Mouse (Mus musculus) adrenal gland, adult 8-10 months (tissue): Measurements from ENCODE around the gene Mab21l1. TPM values are rescaled to one million over a fixed set of nuclear protein-coding genes. Genes with fewer than 3 reads are reported as not detected.

Experiments
- DNase-seq: peaks from one replicate; pipeline ENCODE4 v3.0.0; 2022
- total RNA-seq, 4 experiments: library from RNA; stranded (reverse); gene quantifications; 2 replicates each; pipeline ENCODE4 v1.2.4; 2022

The Mab21l1 gene
- total RNA-seq, 4 experiments from 2014 or later = 2.0 to 4.0 (median 3.4) TPM

DNA sequence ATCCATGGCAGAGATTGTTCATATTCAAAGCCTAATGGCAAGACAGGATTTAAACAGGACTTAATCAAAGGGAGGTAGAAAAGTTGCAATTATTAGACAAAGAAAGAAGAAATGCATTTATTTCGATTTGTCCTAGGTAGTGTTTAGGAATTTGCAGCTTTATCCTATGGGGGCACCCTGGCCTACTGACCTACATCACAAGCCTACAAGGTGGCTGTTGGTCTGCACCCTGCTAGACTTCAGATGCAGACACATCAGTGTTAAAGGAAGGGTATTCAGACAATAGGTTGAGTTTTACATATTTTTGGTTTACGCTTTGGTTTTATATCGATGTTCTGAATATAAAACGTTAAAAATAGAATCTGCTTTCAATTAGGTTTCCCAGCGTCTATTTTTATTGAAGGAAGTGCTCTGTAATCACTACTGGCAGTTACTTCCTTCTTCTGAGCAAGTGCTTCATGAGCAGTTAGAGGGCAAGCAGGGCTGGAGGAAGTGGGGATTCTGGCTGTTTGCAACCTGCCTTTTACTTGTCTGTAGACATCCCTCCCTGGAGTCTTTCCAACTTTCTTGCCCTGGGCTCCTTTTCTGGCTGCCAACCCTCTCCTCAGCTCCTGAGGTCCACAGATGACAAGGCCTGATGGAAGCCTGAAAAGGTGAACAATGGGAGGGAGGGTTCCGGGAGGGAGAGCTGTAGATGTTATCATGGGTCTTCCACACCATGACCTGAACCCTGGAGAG is 34.5 kb downstream of the Mab21l1 start:
- no peak for DNase-seq

DNA sequence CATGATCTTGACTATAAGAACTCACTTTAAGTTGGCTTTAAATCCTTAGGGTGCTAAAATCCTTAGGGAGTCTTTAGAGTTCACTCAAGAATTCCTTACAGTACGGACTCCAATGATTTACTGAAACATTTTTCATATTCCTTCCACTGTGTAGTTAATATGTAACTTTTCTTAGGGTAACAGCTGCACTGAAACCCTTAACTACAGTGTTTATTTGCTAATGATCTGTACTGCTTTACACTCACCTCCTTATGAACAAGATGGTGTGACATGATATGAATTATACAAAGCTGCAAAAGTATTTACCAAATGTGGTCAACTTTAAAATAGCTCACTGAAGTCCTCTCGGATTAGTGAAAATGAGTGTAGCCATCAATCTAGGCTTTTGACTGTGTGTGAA is 35.8 kb downstream of the Mab21l1 start:
- no peak for DNase-seq

DNA sequence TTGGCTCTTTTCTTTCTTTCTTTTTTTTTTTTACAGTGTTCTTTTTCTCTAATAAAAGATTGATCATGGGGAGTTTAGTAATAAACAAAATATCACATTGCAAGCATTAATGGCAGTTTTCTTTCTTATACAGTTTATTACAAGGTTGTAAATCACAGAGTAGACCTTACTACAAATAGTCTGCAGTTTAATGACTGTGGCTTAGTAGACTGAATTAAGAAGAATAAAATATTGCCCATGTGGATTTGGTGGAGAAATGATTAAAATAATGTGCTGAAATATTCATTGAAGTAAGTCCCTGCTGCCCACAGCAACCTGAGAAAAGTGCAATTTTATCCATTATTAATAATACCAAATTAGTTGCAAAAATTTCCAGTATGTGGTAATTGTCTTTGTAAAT is 37.3 kb downstream of the Mab21l1 start:
- no peak for DNase-seq

DNA sequence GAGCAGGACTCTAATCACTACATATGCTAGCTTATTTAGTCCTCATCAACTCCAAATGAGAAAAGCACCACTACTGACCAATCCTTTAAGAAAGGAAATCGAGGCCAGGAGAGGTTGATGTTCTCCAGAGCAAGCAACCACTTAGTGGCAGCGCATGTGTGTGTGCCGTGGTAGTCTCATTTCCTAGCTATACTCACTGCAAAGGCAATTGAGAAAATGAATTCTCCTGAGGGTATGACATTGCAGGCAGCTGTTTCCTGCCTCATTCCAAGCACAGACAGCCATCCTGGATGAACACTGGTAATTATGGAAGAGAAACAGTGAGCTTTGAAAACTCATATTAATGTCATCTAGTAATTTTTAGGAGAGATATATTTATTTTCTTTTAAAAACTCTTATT is 42.6 kb downstream of the Mab21l1 start:
- DNase-seq = no peak

- DNase-seq = no peak
These were observed 46.4 kb downstream of the Mab21l1 start for GRCm38 (mm10) chr3:55828481-55829256.

GRCm38 (mm10) chr3:55830226-55830625 is 47.9 kb downstream of the Mab21l1 start:
- no peak for DNase-seq
